Mouse (Mus musculus) intestine, embryonic 16.5 days (tissue): ENCODE data around the gene Pi4k2b. TPM values are rescaled to one million over a fixed set of nuclear protein-coding genes. Genes with fewer than 3 reads are reported as not detected.

ENCODE experiments used
- polyA plus RNA-seq: library from polyadenylated mRNA; unstranded; fragments of >200 nt; fragmentation: Nextera tagmentation; extraction: Ambion mirVana; gene quantifications from 2 replicates; pipeline ENCODE4 v1.2.1, GENCODE M21; 2015

Gene Pi4k2b
- polyA plus RNA-seq, 1 experiment from 2014 or later: 15.5 TPM

Other genes with a start within 250 kb of the Pi4k2b start
- gene Lgi2, start 175.1 kb upstream of the Pi4k2b start, polyA plus RNA-seq: 2.9 and 4.1 TPM in 2 replicates
- 11.9 and 12.9 TPM in 2 replicates for gene Sepsecs, start 71.9 kb upstream of the Pi4k2b start, polyA plus RNA-seq
- gene Zcchc4, start 33.8 kb downstream of the Pi4k2b start, polyA plus RNA-seq: 10.8 and 11.6 TPM in 2 replicates
- 69.6 and 76.3 TPM in 2 replicates for gene Anapc4, start 92.4 kb downstream of the Pi4k2b start, polyA plus RNA-seq